Mouse (Mus musculus): ENCODE measurements around the gene C1rl.
"Not testable (repeated sequence)": the region's sequence is repeated elsewhere in the genome, so short reads cannot be mapped to it uniquely, and the experiment has no call there.

GRCm38 (mm10) chr6:124509192-124509591, 16.3 kb downstream of the C1rl start:
- TF ChIP-seq CTCF (IDR thresholded peaks at IDR 0.05; ENCODE audit: control insufficient read depth, insufficient read depth, insufficient replicate concordance, low read depth, low read length); POLR2A (IDR thresholded peaks at IDR 0.05; ENCODE audit: control insufficient read depth, low read depth, low read length): not testable (repeated sequence)

Measured in testis, adult 2 months (tissue).